Comparison of ENCODE assay signal across 8 mouse cellular contexts in genomic region chr3:8245822-8246221, GRCm38 (mm10).
DNase-seq lines count a peak whose midpoint lies in the region; TF ChIP-seq lines count a peak whose summit lies in the region.
"Not testable (repeated sequence)": the region's sequence is repeated elsewhere in the genome, so short reads cannot be mapped to it uniquely, and the experiment has no call there.

No protein-coding gene starts in this region.

- not testable (repeated sequence) for H3K27ac ChIP-seq in CH12.LX (ENCODE audit: insufficient read depth, low read depth); embryonic facial prominence, embryonic 10.5 days (replicated peaks)

- H3K4me2 ChIP-seq in CH12.LX (ENCODE audit: insufficient read depth, low read depth, poor library complexity, severe bottlenecking) = not testable (repeated sequence)

- H3K4me3 ChIP-seq in CH12.LX (replicated peaks in 1 of 3; ENCODE audit: low read depth in 2 of 3, low read length in 2 of 3, poor library complexity in 1 of 3); embryonic facial prominence, embryonic 10.5 days; lung, adult 2 months (replicated peaks; ENCODE audit: extremely low read depth, low read depth, low read length): not testable (repeated sequence)

- H3K36me3 ChIP-seq in CH12.LX (replicated peaks in 1 of 2; ENCODE audit: control insufficient read depth in 1 of 2, insufficient read depth in 1 of 2, low read length in 1 of 2); embryonic facial prominence, embryonic 10.5 days (replicated peaks): not testable (repeated sequence)

- not testable (repeated sequence) for TF ChIP-seq CTCF in CH12.LX (conservative IDR thresholded peaks at IDR 0.05 in 1 of 2, IDR thresholded peaks at IDR 0.05 in 1 of 2; ENCODE audit: low read depth in 2 of 2, low read length in 2 of 2); lung, adult 2 months (IDR thresholded peaks at IDR 0.05; ENCODE audit: insufficient read depth, low read length)

- TF ChIP-seq RAD21 in CH12.LX (IDR thresholded peaks at IDR 0.05; ENCODE audit: low read depth, low read length) = not testable (repeated sequence)

- not testable (repeated sequence) for H3K9ac ChIP-seq in CH12.LX (ENCODE audit: insufficient read depth, low read depth)

- intact Hi-C loops in heart, postnatal 25 days (cut with DNase I) = not testable (repeated sequence)

- not testable (repeated sequence) for H3K4me1 ChIP-seq in CH12.LX (ENCODE audit: control insufficient read depth in 1 of 2, insufficient read depth in 2 of 2); embryonic facial prominence, embryonic 10.5 days; lung, adult 2 months (ENCODE audit: control insufficient read depth, insufficient read depth, low read length)

- WGBS in embryonic facial prominence, embryonic 10.5 days = 30% methylated on average over 1 of the region's 1 CpGs
- WGBS in lung, adult 2 months = 9% methylated on average over 1 of the region's 1 CpGs

- dilution Hi-C loops in CH12.LX (cut with MboI; ENCODE audit: extremely low pct_ligation_motif_present, extremely low pct_unique_long_range_greater_than_20kb, low sequenced_read_pairs) = not testable (repeated sequence)

- H3K79me2 ChIP-seq in CH12.LX (replicated peaks; ENCODE audit: control insufficient read depth, extremely low read depth, insufficient read depth, poor library complexity, severe bottlenecking) = not testable (repeated sequence)

- not testable (repeated sequence) for TF ChIP-seq POLR2A in CH12.LX (IDR thresholded peaks at IDR 0.05; ENCODE audit: low read depth, low read length); lung, adult 2 months (IDR thresholded peaks at IDR 0.05; ENCODE audit: borderline replicate concordance, extremely low read depth, low read depth, low read length)

- not testable (repeated sequence) for TF ChIP-seq EP300 in CH12.LX (IDR thresholded peaks at IDR 0.05; ENCODE audit: low read length)

- H3K9me3 ChIP-seq in CH12.LX (replicated peaks; ENCODE audit: low read length) = peaks cover 14% of the 10 kb centered on the region
- H3K9me3 ChIP-seq in embryonic facial prominence, embryonic 10.5 days = not testable (repeated sequence)

- in situ Hi-C loops in CH12.LX (cut with MboI; ENCODE audit: low pct_ligation_motif_present, low pct_unique_long_range_greater_than_20kb, low sequenced_read_pairs) = not testable (repeated sequence)

- peak; percentile 9 for DNase-seq in CH12.LX (ENCODE audit: extremely low read depth)
- DNase-seq in adrenal gland, postnatal 36 days = peak; percentile 7 to 8
- DNase-seq in embryonic facial prominence, embryonic 10.5 days (ENCODE audit: low spot score) = peak; percentile 20
- DNase-seq in heart, postnatal 25 days (ENCODE audit: low spot score) = peak; percentile 19
- peak; percentile 35 to 38 for DNase-seq in layer of hippocampus, postnatal 10 days (ENCODE audit: low spot score in 2 of 2)
- peak; percentile 27 for DNase-seq in lung, adult 2 months
- peak; percentile 5 for DNase-seq in right cerebral cortex, postnatal 14 days
- DNase-seq in thymus, postnatal 36 days = peak; percentile 15

- not testable (repeated sequence) for H3K27me3 ChIP-seq in CH12.LX (replicated peaks); embryonic facial prominence, embryonic 10.5 days (replicated peaks; ENCODE audit: low read depth, poor library complexity, severe bottlenecking)
